Mouse (Mus musculus) ovary, postnatal 14 days (tissue): ENCODE data around the gene Olfr1380.
"Not testable (repeated sequence)": the region's sequence is repeated elsewhere in the genome, so short reads cannot be mapped to it uniquely, and the experiment has no call there.

Experiments used
- DNase-seq: peaks from one replicate; pipeline ENCODE4 v3.0.0; 2022; ENCODE audit warnings: low spot score

The Olfr1380 gene

DNA sequence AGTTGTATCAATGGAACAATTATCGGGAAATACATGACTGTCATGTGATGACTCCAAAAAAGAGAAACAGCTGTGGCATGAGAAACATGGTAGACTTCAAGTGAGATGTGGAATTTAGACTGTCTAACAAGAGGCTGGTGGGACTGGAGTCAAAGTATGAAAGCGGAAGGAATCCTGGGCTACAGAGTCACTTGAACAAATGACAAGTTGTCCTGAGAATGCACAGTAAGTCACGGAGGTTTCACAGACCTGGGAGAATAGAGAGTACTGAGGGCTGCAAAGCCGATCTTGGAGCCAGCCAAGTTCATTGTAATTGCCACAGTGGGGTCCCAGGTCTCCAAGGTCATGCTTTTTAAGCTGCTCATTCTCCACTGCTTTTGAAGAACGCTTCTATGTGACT, at the start of gene Olfr1380:
Gene Olfr1380, plus strand, starts transcription at position 301 of the 400 bp plus-strand sequence.
- DNase-seq = not testable (repeated sequence)

DNA sequence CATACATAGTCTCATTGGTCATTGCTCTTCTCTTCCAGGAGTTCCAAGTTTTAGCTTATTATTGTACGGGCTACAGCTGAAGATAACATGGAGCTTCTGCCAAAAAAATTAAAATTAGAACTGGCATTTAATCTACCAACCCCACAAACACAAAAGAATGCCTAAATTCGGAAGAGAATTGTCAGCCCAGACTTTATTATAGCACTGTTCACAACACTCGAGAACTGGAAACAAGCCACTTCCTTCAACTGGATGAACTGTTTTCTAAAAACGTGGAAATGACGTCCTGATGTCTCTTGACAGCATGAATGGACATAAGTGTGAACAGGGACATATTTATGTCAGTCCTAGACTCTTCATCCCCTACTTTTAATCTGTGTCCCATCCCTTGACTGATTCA, 38.6 kb upstream of the Olfr1380 start:
- DNase-seq = no peak

DNA sequence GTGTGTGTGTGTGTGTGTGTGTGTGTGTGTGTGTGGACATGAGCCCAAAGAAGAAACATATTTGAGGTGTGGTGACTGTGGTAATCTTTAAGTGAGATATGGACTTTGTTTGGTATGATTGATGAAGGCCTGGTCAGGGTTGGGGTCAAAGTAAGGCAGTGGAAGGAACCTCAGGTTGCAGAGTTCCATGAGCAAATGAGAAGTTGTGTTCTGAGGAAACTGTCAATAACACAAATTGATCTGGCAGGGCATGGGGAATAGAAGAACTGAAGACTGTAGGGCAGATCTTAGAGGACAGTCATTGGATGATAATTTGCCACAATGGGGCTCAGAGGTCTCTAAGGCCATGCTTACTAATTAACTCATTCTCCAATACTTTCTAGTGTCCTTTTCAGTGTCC, 37.3 kb upstream of the Olfr1380 start, which contains the start of gene Olfr1383:
Gene Olfr1383, plus strand, starts transcription at position 301 of the 400 bp plus-strand sequence.
- no peak for DNase-seq

DNA sequence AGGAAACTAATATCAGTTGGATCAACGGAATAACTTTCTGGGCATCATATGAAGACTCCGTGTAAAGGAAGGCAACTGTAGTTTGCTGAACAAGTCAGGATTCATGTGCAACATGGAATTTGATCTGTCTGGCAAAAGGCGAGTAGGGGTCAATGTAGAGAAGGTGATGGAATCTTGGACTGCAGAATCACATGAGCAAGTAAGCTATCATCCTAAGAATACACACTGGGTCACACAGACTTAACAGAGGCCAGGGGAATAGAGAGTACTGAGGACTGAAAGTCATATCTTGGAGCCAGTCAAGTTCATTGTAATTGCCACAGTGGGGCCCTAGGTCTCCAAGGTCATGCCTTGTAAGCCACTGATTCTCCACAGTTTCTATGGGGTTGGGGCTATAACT, 28.7 kb upstream of the Olfr1380 start, which contains the start of gene Olfr1382:
Gene Olfr1382, plus strand, starts transcription at position 301 of the 400 bp plus-strand sequence.
- no peak for DNase-seq

DNA sequence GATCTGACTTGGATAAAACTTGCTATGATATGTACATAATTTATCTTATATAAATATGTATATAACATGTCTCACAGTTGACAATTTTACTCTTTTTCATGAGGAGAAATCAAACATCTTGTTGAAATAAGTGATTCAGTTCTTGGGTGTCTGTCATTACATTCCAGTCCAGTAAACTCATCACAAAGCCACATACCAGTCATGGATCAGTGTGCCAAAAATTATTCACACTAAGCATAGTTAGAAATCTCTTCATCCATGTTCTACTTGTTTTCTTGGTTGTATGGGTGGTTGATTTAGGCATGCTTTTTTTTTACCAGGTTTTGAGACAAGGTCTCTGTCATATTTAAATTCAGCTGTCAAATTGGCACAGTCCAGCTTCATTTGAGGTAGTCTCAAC, 23.9 kb upstream of the Olfr1380 start:
- no peak for DNase-seq

DNA sequence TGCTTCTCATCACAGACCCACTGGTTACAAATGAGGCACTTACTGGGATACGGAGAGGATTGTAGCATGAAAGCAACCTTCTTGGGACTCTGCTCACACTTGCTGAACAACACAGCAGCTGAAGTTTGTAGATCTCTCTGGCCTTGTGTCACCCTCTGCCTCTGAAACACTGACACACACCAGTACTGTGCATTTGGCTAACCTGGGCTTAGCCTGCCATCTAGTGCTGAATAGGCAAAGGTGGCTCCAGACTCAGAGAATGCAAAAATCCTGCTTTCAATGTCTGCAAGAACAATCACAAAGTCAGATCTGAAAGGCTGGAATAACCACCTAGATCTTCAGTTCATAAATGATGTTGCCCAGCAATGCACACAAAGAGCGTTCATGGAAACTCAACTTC, 20.0 kb upstream of the Olfr1380 start:
- not testable (repeated sequence) for DNase-seq

DNA sequence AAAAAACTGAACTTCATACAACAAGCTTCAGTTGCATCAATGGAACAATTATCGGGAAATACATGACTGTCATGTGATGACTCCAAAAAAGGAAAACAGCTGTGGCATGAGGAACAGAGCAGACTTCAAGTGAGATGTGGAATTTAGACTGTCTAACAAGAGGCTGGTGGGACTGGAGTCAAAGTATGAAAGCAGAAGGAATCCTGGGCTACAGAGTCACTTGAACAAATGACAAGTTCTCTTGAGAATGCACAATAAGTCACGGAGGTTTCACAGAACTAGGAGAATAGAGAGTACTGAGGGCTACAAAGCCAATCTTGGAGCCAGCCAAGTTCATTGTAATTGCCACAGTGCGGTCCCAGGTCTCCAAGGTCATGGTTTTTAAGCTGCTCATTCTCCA, 13.5 kb upstream of the Olfr1380 start, which contains the start of gene Olfr1381:
Gene Olfr1381, plus strand, starts transcription at position 301 of the 400 bp plus-strand sequence.
- DNase-seq = not testable (repeated sequence)

DNA sequence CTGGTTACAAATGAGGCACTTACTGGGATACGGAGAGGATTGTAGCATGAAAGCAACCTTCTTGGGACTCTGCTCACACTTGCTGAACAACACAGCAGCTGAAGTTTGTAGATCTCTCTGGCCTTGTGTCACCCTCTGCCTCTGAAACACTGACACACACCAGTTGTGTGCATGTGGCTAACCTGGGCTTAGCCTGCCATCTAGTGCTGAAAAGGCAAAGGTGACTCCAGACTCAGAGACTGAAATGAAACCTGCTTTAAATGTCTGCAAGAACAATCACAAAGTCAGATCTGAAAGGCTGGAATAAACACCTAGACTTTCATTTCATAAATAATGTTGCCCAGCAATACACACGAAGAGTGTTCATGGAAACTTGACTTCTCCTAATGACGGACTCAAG, 2.6 kb upstream of the Olfr1380 start:
- not testable (repeated sequence) for DNase-seq

DNA sequence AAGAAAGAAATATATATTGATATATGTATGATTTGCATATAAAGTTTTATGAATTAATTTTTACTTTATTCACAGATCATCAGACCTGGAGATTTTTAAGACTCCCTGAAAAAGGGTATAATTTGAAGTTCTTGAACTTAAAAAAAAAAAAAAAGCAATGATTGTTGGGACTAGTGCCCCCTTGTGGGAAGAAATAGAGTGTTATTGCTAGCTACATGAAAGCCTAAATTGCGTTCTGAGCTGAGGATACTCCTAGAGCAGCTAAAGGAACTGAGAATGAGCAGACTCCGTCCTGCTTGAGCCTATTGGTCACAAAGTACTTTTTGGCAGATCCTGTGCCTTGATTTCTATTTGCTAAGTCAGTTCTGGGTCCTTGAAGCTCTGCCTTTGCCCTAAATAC, 18.4 kb downstream of the Olfr1380 start:
- not testable (repeated sequence) for DNase-seq

DNA sequence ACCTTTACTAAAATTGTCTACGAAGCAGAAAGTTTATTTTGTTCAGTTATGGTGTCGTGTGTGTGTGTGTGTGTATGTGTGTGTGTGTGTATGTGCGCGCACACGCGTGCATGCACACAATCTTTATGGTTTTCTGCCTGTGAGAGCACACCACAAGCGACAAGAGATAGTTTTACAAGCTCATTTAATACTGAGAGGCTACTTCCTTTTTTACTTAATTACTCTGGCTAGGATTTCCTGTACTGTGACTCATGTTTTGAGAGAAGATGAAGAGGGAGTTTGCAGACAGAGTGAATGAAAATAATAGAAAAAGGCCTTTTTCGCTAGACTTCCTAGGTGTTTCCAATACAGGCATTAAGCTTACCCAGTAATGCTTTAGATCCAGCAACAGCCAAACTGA, 23.8 kb downstream of the Olfr1380 start:
- DNase-seq = not testable (repeated sequence)

DNA sequence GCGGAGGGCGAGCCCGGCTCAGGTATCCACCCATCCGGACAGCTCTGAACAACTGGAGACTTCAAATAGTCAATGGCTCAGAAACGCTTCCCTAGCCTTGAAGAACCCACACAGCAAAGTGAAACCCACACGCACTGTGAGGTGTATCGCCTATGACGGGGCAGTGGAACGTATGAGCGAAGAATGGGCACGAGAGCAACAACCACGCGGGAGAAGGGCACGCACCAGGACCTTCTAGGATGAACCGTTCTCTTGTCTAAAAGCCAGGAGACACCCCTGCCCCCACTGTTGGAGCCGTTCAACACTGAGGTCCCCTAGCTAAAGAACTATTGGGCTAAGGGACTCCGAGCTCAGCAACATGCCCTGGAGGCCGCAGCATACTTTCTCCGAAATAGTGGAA, 33.5 kb downstream of the Olfr1380 start:
- DNase-seq = no peak

DNA sequence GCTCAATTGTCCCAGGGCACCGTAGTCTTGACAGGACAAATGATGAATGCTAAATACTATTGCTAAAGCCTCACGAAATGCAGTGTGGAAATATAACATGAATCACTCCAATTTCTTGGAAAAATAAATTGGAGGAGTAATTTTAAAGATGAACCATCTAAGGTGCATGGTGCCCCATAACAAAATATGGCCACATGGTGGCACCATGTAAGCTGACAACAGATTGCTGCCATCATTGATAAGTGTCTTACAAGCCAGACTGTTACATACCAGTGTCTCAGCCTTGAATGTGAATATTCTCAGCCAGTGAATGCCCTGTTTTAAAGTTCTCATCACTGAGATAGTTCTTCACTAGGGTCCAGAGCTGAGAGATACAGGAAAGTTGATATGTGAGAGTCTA, 40.5 kb downstream of the Olfr1380 start:
- not testable (repeated sequence) for DNase-seq

DNA sequence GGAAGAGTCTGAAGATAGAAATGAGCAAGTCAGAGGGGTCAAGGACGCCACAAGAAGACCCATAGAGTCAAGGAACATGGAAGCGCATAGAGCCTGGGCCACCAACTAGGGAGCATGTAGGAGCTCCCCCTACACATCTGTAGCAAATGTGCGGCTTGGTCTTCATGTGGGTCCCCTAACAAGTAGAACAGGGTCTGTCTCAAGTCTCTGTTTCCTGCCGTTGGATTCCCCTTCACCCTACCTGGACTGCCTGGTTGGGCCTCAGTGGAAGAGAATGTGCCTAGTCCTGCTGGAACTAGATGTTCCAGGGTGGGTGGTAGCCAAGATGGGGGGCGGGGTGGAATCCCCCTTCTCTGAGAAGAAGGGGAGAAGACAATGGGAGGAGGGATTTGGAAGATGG, 51.6 kb downstream of the Olfr1380 start:
- not testable (repeated sequence) for DNase-seq

DNA sequence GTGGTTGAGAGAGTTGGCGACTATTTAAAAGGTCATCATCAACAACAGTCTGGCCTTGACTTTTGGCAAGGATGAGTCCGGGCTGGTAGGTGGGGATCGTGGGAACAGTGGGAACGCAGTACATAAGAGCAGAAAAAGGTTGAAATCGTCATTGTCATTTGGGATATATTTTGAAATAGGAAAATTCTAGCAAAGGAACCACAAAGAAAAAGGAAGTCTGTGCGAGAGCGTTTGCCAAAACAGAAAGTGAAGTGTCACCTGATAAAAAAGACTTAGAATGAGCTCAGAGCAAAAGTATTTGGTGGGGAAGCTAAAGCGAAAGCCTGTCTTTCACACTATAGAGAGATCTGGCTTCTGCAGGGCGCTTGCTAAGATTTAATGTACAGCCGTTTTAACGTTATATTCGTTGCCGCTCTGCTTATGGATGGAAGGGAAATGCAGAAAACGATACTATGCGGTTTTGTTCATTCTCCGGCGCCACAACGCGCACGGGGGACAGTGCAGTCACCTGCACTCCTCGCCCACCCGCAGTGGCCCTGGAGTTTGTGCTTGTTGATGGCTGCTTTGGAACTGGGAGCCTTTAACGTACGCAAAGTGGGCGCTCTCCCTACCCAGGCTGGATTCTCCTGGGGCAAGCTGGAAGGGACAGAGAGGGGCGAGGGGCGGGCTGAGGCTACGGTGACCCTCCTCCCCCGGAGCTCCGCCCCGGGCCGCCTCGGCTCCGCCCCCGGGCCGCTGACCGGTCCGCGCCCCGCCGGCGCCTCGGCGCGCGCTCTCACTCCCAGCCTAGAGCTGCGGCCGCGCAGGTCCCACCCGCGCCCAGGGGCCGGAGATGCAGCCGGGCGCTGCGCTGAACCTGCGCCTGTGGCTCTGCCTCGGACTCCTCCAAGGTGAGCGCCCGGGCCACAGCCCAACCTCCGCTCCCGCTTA, 52.5 kb downstream of the Olfr1380 start, which contains the start of gene Flt4:
Gene Flt4, plus strand, starts transcription at position 326 of the 930 bp plus-strand sequence.
- not testable (repeated sequence) for DNase-seq

DNA sequence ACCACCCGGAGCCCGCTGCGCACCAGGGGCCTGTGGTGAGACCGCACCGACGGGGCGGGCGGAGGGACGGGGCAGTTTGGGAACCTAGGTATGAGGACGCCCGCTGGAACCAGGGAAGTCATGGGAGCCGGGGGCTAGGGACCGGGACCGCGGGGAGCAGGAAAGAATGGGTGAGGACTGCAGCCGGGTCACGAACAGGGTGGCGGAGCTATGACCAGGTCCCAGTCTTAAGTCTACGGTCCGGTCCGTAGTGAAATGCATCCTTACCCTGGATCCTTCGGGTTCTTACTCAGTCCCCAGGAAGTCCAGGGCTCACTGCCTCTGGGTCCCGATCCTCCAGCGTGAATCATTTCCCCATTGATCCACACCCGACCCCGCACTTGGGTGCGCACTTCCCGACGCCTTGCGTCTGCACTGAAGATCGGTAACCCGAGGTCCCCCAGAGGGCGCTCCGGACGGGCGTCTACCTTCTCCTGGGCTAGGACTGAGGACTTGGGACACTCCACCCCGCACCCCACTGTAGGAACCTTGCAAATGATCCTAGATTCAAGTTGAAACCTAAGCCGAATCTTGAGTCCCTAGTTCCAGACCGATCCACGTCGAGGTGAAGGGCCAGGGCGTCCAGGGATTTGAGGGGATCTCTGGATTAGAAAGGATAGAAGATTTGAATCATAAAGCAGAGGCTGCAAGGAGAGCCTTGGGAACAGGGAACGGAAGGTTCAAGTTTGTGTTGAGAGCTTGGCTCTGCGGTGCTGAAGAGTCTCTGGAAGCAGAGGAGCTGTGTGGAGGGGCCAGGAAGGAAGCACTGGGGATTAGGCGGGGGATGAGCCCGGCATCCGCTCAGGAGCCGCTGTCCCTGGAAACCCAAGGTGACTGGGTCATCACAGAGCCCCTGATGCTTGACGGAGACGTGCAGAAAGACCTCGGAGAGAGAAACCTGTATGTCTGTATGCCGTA, 53.5 kb downstream of the Olfr1380 start:
- not testable (repeated sequence) for DNase-seq

DNA sequence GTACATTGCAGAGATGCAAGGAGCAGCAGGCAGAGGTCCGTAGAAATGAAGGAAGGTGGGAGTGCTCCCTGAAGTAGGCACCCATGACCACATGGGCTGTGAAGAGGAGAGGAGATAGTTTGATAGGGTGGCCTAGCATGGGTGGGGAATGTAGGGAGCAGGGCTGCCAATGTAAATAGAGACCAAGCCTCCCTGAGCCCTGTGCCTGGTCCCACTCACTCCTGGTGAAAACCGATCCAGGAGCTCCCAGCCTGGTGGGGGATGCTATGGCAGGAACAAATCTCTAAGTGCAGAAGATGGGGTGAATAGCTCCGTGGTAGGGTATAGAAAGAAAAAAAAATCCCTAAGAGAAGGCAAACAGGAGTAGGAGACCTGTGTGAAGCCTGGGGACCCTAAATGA, 54.7 kb downstream of the Olfr1380 start:
- not testable (repeated sequence) for DNase-seq

DNA sequence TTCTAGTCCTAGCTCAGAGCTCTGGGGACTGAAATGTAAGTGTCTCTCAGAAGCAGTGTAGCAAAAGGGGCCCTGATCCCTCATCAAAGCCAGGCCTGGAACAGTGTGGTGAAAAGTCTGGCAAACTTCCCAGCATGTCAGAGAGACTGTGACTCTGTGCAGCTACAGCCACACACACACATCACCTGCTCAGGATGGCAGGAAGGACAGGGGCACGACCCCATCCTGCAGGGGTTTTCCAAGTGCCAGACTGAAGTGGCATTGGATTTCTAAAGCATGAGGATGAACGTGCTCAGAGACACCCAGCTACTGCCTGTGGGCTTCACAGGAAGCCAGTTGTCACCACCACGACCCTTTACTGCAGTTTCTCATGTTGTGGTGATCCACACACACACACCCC, 55.5 kb downstream of the Olfr1380 start:
- no peak for DNase-seq

DNA sequence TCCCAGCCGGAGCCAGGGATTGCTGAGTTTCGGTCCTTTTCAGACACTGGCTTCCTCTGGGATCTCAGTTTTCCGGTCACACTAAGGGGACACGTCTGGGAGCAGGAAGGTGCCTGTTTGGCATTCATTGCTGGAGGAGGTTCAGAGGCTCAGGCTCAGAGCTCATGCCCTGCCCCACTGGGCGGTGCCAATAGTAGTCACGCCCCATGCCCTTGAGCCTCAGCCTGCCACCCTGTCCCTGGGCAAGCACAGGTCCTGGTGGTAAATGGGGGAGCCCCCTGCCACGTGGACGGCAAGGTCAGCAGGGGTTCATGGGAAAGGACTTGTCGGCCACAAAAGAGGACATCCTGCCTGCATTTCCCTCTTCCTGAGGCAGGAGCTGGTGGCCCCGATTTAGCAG, 56.7 kb downstream of the Olfr1380 start:
- DNase-seq = no peak
